Mouse (Mus musculus) mesoderm, embryonic 11.5 days (tissue): ENCODE data around the gene Gm13023.
"Not testable (repeated sequence)": the region's sequence is repeated elsewhere in the genome, so short reads cannot be mapped to it uniquely, and the experiment has no call there.

Source experiments
- DNase-seq: peaks from one replicate; pipeline ENCODE4 v3.0.0-alpha.2; 2012; ENCODE audit warnings: low read depth, low spot score

Gene Gm13023

DNA sequence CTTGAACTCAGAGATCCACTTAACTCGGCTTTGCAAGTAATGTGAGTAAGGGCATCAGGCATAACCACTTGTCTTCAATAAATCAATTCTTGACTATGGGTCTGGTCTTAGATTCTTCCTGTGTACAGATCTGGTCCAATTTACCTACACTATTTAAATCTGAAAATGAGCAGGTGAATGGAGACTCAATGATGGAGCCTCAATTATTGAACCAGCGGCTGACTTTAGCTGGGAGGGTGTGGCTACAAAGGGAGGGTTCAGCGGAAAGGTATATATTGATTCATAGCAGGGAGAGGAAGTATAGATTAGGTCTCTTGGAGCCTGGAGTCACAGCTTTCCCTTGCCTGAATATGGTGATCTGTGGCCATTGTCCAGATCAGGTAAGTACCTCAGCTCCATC is at the start of gene Gm13023:
TSS of gene Gm13023 (plus strand) at position 301 of the 400 bp plus-strand sequence.
- DNase-seq = not testable (repeated sequence)

DNA sequence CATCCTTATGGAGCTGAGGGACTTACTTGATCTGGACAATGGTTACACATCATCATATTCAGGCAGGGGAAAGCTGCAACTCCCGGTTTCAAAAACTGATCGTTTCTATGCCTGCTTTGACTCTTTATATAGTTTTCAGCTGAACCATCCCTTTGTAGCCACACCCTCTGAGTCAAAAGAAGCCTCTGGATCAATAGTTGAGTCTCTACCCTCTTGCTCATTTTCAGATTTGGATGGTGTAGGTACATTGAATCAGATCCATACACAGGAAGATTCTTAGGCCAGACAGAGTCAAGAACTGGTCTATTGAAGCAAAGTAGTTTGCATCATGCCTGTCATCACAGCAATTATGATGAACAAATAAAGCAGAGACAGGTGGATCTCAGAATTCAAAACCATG is 26.8 kb downstream of the Gm13023 start, which contains the start of gene Gm13084:
TSS of gene Gm13084 (minus strand) at position 101 of the 400 bp plus-strand sequence.
- no peak for DNase-seq
